Mouse (Mus musculus) left cerebral cortex, adult 6 months (tissue): ENCODE measurements around the gene Vmn2r113. TPM values are rescaled to one million over a fixed set of nuclear protein-coding genes. Genes with fewer than 3 reads are reported as not detected.

Experiments
- long read RNA-seq, 2 experiments: library from polyadenylated mRNA; unstranded; transcript quantifications; one replicate each; pipeline ENCODE4 v2.0.0; 2019 to 2020
- polyA plus RNA-seq: library from polyadenylated mRNA; unstranded; fragments of <200 nt; fragmentation: Nextera tagmentation; gene quantifications from 2 replicates; pipeline ENCODE4 v1.2.3, GENCODE M21; 2021

Vmn2r113 gene
- polyA plus RNA-seq: not detected in 2 replicates
- long read RNA-seq, experiment 1: 0 reads
- long read RNA-seq, experiment 2: 0 reads

DNA sequence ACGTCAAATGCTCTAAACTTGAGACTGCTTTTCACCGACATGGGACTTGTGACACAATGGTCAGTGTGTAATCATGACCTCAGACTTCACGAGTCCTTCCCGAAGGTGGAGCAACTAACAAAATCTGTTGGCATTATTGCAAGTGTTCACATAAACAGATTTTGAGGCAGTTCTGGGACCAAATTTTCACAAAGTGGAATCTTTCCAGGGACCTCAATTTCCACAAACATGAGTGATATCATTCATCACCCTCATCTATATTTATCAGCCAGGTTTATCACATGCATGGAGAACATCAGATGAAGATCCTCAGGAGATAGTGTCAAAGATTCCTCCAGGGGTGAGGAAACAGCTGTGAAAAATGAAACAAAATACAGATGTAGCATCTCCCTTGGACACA is at the start of gene Vmn2r113:
TSS of gene Vmn2r113 (plus strand) at position 301 of the 400 bp plus-strand sequence.

Other genes starting within 250 kb of the Vmn2r113 start
- gene Zfp945, start 75.8 kb upstream of the Vmn2r113 start, polyA plus RNA-seq: 3.3 and 3.9 TPM in 2 replicates
- gene Vmn2r-ps130, start 118.2 kb downstream of the Vmn2r113 start, polyA plus RNA-seq: not detected in 2 replicates